Mouse (Mus musculus) kidney, adult 2 months (tissue): ENCODE measurements at regions not wholly inside any gene's neighbourhood (a gene's known extent, or its start where the extent isn't known, plus 50 kb on each side); places are given as distances from the start of the nearest gene placed in this dataset.

ENCODE experiments used
- CTCF ChIP-seq: fragments of 200-500 bp; conservative IDR thresholded peaks from 2 replicates; pipeline ENCODE4 v1.5.1; 2011; ENCODE audit warnings: low read depth, mild to moderate bottlenecking, control low read depth, low read length, moderate library complexity, mixed read lengths; ENCODE audit not compliant: insufficient read depth, insufficient read length
- POLR2A ChIP-seq: fragments of 200-500 bp; IDR thresholded peaks from one replicate; pipeline ENCODE4 v1.6.1; 2011; ENCODE audit warnings: low read depth, low read length, control low read depth

- no peak for TF ChIP-seq CTCF
- no peak for TF ChIP-seq POLR2A
These were observed 75.1 kb upstream of the Fam78b start for GRCm38 (mm10) chr1:166926078-166926477.
